Mouse (Mus musculus): ENCODE measurements around the gene Ric8b.

The Ric8b gene

GRCm38 (mm10) chr10:84916810-84917730, at the start of gene Ric8b:
TSS of gene Ric8b (plus strand) at chr10:84917616.
- peak; percentile 96 to 97 for DNase-seq

DNA sequence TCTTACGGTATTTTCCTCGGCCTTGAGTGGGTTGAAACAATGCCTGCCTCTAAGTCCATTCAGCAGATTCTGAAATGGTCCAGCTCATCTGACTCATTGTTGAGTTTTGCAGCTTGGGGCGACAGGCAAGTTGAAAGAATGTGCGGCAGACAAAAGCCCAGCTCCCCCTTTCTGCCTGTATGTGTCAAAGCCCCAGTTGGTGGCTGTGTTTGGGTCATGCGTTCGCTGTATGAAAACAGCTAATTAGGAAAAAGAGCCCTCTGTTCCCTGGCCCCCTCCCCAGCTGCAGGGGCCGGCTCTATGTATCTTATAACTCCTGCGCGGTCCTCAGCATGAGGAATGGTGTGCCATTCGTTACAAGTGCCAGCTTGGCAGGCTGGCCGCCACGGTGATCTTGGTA, 46.1 kb upstream of the Ric8b start:
- no peak for DNase-seq

GRCm38 (mm10) chr10:84871921-84872320, 45.5 kb upstream of the Ric8b start:
- DNase-seq: no peak

DNA sequence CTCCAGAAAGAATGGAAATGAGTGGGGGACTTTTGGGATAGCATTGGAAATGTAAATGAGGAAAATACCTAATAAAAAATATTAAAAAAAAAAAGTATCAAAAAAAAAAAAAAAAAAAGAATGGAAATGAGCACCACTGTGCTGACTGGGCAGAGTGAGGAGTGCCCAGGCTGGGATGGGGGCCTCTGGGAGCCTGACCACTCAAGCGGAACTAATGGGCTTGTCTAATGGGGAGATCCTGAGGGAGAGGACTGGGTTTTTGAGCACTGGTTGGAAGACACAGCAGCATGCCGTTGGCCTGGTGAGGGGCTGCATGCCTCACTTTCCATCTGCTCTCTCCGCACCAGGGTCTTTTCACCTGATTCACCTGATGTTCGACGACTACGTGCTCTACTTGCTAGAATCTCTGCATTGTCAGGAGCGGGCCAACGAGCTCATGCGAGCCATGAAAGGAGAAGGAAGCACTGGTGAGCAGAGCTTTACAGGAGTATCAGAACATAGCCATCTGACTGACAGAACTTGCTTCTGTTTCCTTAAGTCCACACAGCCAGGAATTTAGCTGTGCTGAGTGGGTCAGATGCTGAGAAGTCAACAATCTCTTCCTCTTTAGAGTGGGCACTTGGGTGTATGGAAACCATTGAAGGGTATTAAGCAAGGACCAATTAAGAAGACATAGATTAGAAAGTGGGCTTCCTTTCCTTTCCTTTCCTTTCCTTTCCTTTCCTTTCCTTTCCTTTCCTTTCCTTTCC, 37.4 kb upstream of the Ric8b start:
- DNase-seq: peak in 1 of 2 experiments; percentile 31

GRCm38 (mm10) chr10:84882528-84882927, 34.9 kb upstream of the Ric8b start:
- DNase-seq: no peak

DNA sequence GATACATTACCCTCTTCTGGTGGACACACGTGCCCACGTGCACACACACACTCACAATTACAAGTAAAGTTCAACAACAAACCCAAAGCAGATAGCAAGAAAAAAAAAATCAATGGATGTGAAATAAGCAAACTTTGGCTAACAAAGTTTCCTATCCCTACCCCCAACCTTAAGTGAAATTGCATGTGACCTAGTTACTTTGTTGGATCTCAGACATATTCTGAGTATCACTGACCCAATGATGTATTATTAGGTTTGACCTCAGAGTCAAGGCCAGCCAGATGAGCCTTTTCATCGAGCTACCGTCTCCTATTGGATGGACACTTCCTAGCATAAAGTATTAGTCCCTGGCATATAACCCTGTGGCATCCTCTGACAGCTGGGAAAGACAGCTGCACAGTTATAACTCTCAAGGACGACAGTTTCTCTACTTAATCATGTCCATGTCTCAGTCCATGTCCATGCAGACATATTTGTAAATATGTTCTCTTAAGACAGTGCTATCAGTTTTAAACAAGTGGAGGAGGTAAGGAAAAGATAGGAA, 32.0 kb upstream of the Ric8b start:
- DNase-seq: no peak

GRCm38 (mm10) chr10:84886221-84886627, 31.2 kb upstream of the Ric8b start:
- DNase-seq: peak; percentile 52 to 81

- DNase-seq: no peak
Measured at GRCm38 (mm10) chr10:84886785-84887184, 30.6 kb upstream of the Ric8b start.

GRCm38 (mm10) chr10:84889096-84889846, 28.1 kb upstream of the Ric8b start:
- no peak for DNase-seq

- DNase-seq: no peak
Measured at GRCm38 (mm10) chr10:84895810-84896358, 21.5 kb upstream of the Ric8b start.

DNA sequence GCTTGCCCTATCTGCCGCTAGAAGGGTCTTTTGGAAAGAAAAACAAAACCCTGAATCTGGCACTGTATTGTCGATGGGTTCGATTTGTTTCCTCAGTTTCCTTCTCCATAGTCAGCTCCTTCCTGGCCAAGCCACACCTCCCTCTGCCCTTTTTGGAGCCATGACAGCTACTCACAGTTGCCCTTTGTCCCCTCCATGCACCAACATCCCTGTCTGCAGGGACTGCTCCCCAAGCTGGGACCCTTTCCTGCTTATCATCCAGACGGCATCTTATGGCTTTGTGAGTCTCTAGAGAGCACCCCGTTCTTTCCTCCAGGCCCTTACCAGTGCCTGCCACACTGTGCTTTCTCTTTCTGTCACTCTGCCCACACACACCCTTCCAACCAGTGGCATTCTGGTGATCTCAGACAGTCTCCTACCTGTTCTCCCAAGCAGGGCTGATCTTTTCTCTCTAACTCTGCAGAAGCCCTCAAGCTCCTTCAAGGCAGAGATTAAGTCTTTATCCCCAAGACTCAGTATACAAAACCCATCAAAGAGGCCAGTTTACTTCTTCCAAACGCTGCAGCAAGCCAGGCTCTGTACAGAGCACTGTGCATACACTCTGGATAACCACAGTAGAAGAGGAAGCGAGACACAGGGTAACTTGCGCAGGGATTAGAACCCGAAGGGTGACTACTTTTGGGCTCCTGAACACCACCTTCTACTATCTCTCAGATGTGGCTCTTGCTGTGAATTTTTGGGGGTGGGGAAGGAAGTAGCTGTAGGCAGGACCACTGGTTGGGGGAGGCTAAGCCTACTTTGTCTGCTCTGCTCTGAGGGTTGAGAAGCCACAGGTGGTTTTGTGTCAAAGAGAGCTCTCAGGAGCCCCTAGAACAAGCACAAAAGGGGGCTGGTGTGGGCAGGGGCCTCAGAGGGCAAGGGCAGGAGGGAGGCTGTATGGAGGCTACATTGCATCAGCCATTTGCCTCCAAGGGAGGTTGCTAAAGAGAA, 20.2 kb upstream of the Ric8b start:
- no peak for DNase-seq

DNA sequence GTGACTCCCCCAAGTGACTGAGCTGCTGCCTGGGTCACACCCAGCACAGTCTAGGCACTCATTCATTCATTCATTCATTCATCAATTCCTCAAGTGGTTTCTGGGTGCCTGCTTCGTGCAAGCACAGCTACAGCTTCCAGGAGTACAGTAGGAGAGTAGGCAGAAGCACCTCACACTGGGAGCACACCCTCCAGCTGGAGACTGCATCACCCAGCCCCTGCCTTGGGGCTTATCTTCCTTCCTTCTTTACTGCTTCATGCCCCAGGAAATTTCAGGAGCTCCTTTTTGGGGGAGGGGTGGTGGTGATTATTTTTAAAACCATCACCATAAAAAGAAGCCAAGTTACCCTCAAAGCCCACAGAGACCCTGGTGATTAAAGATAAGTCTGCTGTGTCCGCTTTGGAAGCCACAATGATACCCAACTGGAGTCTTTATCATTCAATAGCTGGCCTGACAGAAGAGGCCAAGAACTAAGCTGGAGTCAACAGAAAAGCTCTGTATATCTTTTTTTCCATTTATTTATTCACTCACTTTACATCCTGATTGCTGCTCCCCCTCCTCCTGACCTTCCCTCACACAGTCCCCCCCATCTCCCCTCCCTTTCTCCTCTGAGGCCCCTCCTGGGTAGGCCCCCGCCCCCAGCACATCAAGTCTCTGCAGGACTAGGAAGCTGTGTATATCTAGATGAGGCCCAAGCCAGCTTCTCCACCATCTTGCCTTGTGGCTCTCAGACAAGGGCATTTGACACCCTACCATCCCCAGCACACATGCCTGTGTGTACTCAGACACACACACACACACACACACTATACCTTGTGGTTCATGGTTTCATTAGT, 19.1 kb upstream of the Ric8b start:
- no peak for DNase-seq

- no peak for DNase-seq
Measured at GRCm38 (mm10) chr10:84901676-84902075, 15.7 kb upstream of the Ric8b start.

- no peak for DNase-seq
Measured at GRCm38 (mm10) chr10:84902213-84902612, 15.2 kb upstream of the Ric8b start.

- no peak for DNase-seq
Measured at GRCm38 (mm10) chr10:84903307-84903706, 14.1 kb upstream of the Ric8b start.

GRCm38 (mm10) chr10:84903742-84904141, 13.7 kb upstream of the Ric8b start:
- no peak for DNase-seq

DNA sequence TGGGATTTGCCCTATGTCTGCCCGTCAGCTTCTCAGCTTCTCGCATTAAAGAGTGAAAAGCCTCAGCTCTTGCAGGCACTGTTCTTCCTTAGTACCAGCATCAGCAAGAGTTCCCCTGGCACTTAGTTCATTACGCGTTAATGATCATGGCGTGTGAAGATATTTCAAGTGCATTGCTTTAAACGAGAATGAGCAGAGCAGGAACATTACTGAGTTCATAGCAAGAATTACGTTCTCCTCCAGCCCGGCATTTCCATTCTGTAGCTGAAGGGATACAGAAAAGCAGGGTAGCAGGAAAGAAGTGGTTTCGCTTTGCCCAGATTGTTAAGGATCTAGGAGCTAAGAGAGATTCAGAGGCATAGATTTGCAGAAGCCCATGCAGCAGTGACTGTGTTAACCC, 10.5 kb upstream of the Ric8b start:
- DNase-seq: no peak

GRCm38 (mm10) chr10:84908006-84908405, 9.4 kb upstream of the Ric8b start:
- DNase-seq: no peak

DNA sequence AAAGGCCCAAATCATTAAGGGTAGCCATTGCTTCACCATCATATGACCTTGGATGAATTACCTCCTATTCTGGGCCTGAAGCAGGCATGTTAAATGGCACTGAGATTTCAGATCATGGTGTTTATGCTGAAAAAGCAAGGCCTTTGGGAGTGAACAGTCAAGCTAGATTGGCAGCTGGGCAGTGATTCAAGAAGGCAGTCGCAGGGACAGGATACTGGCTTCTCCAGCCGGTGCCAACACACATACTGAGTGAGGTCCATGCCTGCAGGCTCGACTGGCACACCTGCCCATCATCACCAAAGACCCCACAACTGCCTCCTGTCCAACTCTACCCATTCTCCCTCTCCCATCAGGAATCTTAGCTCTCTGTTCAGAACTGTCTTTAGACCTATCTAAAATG, 8.9 kb upstream of the Ric8b start:
- DNase-seq: no peak

All from lung, postnatal 4 days (tissue).